Mouse (Mus musculus) lung, embryonic 14.5 days (tissue): ENCODE measurements at regions not wholly inside any gene's neighbourhood (a gene's known extent, or its start where the extent isn't known, plus 50 kb on each side); places are given as distances from the start of the nearest gene placed in this dataset.

ENCODE experiments used
- ATAC-seq: fragments of 200-750 bp; cut with Nextera tagmentation; 2 replicates; pipeline ENCODE4 v1.8.0; 2017; ENCODE audit warnings: mild to moderate bottlenecking, moderate TSS enrichment, moderate library complexity; ENCODE audit not compliant: insufficient read depth
- DNase-seq: peaks from one replicate; pipeline ENCODE4 v3.0.0-alpha.2; 2015
- H3K27ac ChIP-seq: fragments of 300-500 bp; sonication (generic); 2 replicates; pipeline ENCODE4 v1.5.1; 2014; ENCODE audit warnings: low read depth, mild to moderate bottlenecking, moderate library complexity
- H3K27me3 ChIP-seq: fragments of 300-500 bp; sonication (generic); 2 replicates; pipeline ENCODE4 v1.6.1; 2014; ENCODE audit warnings: low read length, control low read depth; ENCODE audit not compliant: insufficient read depth
- H3K36me3 ChIP-seq: fragments of 300-500 bp; sonication (generic); 2 replicates; pipeline ENCODE4 v1.6.1; 2014; ENCODE audit warnings: control low read depth; ENCODE audit not compliant: insufficient read depth
- H3K4me1 ChIP-seq: fragments of 300-500 bp; sonication (generic); 2 replicates; pipeline ENCODE4 v1.6.1; 2014; ENCODE audit warnings: antibody characterized with exemption, control low read depth; ENCODE audit not compliant: insufficient read depth
- H3K4me2 ChIP-seq: fragments of 300-500 bp; sonication (generic); 2 replicates; pipeline ENCODE4 v1.6.1; 2014; ENCODE audit warnings: mild to moderate bottlenecking
- H3K4me3 ChIP-seq: fragments of 300-500 bp; sonication (generic); 2 replicates; pipeline ENCODE4 v1.5.1; 2014; ENCODE audit warnings: low read depth, low read length
- H3K9ac ChIP-seq: fragments of 300-500 bp; sonication (generic); 2 replicates; pipeline ENCODE4 v1.6.1; 2014
- H3K9me3 ChIP-seq: fragments of 300-500 bp; sonication (generic); 2 replicates; pipeline ENCODE4 v1.6.1; 2016; ENCODE audit warnings: low read depth, low read length, control low read depth
- CTCF ChIP-seq: IDR thresholded peaks from 2 replicates; pipeline ENCODE4 v1.5.1; 2016; ENCODE audit warnings: antibody characterized with exemption, low read depth
- WGBS: fragments of 180-500 bp; shearing (Covaris S2); extraction: QIAGEN DNeasy Blood & Tissue Kit; methylation state at CpG from one replicate; pipeline ENCODE4 v1.1.7; 2014; 5-methylcytosine and 5-hydroxymethylcytosine counted together

GRCm38 (mm10) chr8:49236822-49237071, 393.0 kb upstream of the Tenm3 start:
- Histone ChIP-seq H3K4me1 (no peaks in the 10 kb centered on the region), H3K27ac (no peak overlapping the region), H3K36me3 (no peaks in the 10 kb centered on the region), H3K4me2 (no peak overlapping the region), H3K27me3 (no peaks in the 10 kb centered on the region), H3K9ac (no peak overlapping the region), H3K4me3 (no peak overlapping the region), H3K9me3 (no peaks in the 10 kb centered on the region)
- WGBS = 69% methylated on average over 4 of the region's 4 CpGs
- DNase-seq = no peak
- no peak for TF ChIP-seq CTCF
- no peak for ATAC-seq

GRCm38 (mm10) chr8:49236021-49236821, 392.5 kb upstream of the Tenm3 start:
- Histone ChIP-seq H3K9me3 (no peaks in the 10 kb centered on the region), H3K27me3 (no peaks in the 10 kb centered on the region), H3K4me3 (no peak overlapping the region), H3K27ac (no peak overlapping the region), H3K4me2 (no peak overlapping the region), H3K4me1 (no peaks in the 10 kb centered on the region), H3K9ac (no peak overlapping the region), H3K36me3 (no peaks in the 10 kb centered on the region)
- DNase-seq (no peak), ATAC-seq (no peak)
- 84% methylated on average over 7 of the region's 7 CpGs for WGBS
- no peak for TF ChIP-seq CTCF

GRCm38 (mm10) chr8:49223841-49224420, 380.2 kb upstream of the Tenm3 start:
- no peak overlapping the region for H3K27ac ChIP-seq
- 71% methylated on average over 18 of the region's 18 CpGs for WGBS
- H3K9ac ChIP-seq = no peak overlapping the region
- ATAC-seq (no peak), DNase-seq (no peak)
- H3K4me1 ChIP-seq = no peaks in the 10 kb centered on the region
- H3K4me2 ChIP-seq = no peak overlapping the region
- no peak for TF ChIP-seq CTCF
- H3K27me3 ChIP-seq = no peaks in the 10 kb centered on the region
- no peaks in the 10 kb centered on the region for H3K9me3 ChIP-seq
- no peaks in the 10 kb centered on the region for H3K36me3 ChIP-seq
- no peak overlapping the region for H3K4me3 ChIP-seq

- H3K36me3 ChIP-seq = no peaks in the 10 kb centered on the region
- no peaks in the 10 kb centered on the region for H3K4me1 ChIP-seq
- DNase-seq = no peak
Observed at GRCm38 (mm10) chr8:49195333-49195640, 351.5 kb upstream of the Tenm3 start.

GRCm38 (mm10) chr8:49194592-49195332, 351.0 kb upstream of the Tenm3 start:
- TF ChIP-seq CTCF = no peak
- 72% methylated on average over 11 of the region's 11 CpGs for WGBS
- no peak overlapping the region for H3K4me2 ChIP-seq
- no peaks in the 10 kb centered on the region for H3K9me3 ChIP-seq
- no peak overlapping the region for H3K4me3 ChIP-seq
- DNase-seq (no peak), ATAC-seq (no peak)
- H3K4me1 ChIP-seq = no peaks in the 10 kb centered on the region
- no peak overlapping the region for H3K9ac ChIP-seq
- H3K36me3 ChIP-seq = no peaks in the 10 kb centered on the region
- H3K27ac ChIP-seq = no peak overlapping the region
- H3K27me3 ChIP-seq = no peaks in the 10 kb centered on the region

More at GRCm38 (mm10) chr8:49195333-49195640, 351.5 kb upstream of the Tenm3 start:
- 76% methylated on average over 4 of the region's 4 CpGs for WGBS
- TF ChIP-seq CTCF = no peak
- H3K4me2 ChIP-seq = no peak overlapping the region
- H3K4me3 ChIP-seq = no peak overlapping the region
- ATAC-seq = no peak
- H3K9me3 ChIP-seq = no peaks in the 10 kb centered on the region
- H3K27ac ChIP-seq = no peak overlapping the region
- H3K9ac ChIP-seq = no peak overlapping the region
- H3K27me3 ChIP-seq = no peaks in the 10 kb centered on the region

- Histone ChIP-seq H3K9ac (no peak overlapping the region), H3K27ac (no peak overlapping the region), H3K4me3 (no peak overlapping the region), H3K4me1 (no peaks in the 10 kb centered on the region), H3K27me3 (no peaks in the 10 kb centered on the region), H3K9me3 (no peaks in the 10 kb centered on the region), H3K4me2 (no peak overlapping the region), H3K36me3 (no peaks in the 10 kb centered on the region)
- WGBS = 85% methylated on average over 3 of the region's 3 CpGs
- no peak for ATAC-seq
- no peak for TF ChIP-seq CTCF
- DNase-seq = no peak
Observed at GRCm38 (mm10) chr8:49186853-49187252, 343.1 kb upstream of the Tenm3 start.

GRCm38 (mm10) chr8:49175386-49175785, 331.6 kb upstream of the Tenm3 start:
- Histone ChIP-seq H3K9ac (no peak overlapping the region), H3K4me1 (no peaks in the 10 kb centered on the region), H3K27me3 (no peaks in the 10 kb centered on the region), H3K9me3 (no peaks in the 10 kb centered on the region), H3K4me2 (no peak overlapping the region), H3K4me3 (no peak overlapping the region), H3K27ac (no peak overlapping the region), H3K36me3 (no peaks in the 10 kb centered on the region)
- TF ChIP-seq CTCF = no peak
- ATAC-seq (no peak), DNase-seq (no peak)
- WGBS = 75% methylated on average over 4 of the region's 4 CpGs
